In the genomic region with DNA sequence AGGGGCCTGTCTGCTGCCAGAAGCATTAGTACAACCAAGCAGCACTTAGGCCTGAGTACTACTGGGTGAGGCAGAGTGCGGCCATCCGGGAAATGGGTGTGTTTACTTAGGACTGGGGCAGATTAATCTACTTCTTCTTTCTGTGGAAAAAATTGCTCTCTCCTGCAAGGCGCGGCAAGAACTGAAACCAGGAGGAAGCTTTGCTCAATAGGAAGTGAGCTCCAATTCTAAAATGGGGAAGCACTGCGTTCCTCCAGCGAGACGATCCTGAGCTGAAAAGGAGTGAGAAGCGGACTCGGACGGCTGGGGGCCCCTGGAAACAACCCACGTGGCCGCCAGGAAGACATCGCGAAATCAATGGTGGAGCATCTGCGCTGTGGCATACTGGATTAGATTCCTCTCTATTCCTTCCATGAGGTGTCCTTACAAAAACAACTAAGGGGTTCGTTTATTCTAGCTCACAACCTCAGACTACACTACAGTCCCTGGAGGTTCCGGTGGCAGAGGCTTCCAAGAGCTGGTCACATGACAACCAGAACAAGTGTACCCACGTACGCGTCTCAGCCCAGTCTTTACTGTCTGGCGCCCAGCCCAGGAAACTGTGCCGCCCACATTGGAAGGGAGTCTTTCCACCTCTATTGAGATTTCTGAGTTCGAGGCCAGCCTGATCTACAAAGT, we compare ENCODE assay signal across 9 mouse cellular contexts. TPM values are rescaled to one million over a fixed set of nuclear protein-coding genes. Genes with fewer than 3 reads are reported as not detected.
DNase-seq lines count a peak whose midpoint lies in the region; ATAC-seq and TF ChIP-seq lines count a peak whose summit lies in the region.
"Had no signal": no experiment of that assay in that cellular context is flagged by ENCODE, and none has a peak within 500 bp of the region (broad histone marks: within the 10 kb centered on the region; RNA-seq: fewer than 3 reads in every experiment).

No protein-coding gene starts in this region.

- no peak for TF ChIP-seq CTCF in midbrain, postnatal 0 days (IDR thresholded peaks at IDR 0.05)

- H3K36me3 ChIP-seq in ES-E14 (ENCODE audit: control insufficient read depth, insufficient read depth, low read length, poor library complexity, severe bottlenecking) = no peaks in the 10 kb centered on the region
- peaks cover 9% of the 10 kb centered on the region; the same call in 1 of the 2 replicates for H3K36me3 ChIP-seq in intestine, embryonic 14.5 days (ENCODE audit: control insufficient read depth, insufficient read depth, low read length)
- H3K36me3 ChIP-seq in midbrain, postnatal 0 days (ENCODE audit: insufficient read depth, low read length) = 0 out of 2 replicates have a peak, but pooled peaks cover 7% of the 10 kb centered on the region

- peak overlapping the region; percentile 1 to 23; a peak in 3 of 4 replicates for H3K4me3 ChIP-seq in ES-E14 (ENCODE audit: insufficient read depth in 1 of 2, low read depth in 1 of 2, low read length in 2 of 2, poor library complexity in 1 of 2, severe bottlenecking in 1 of 2)
- no peak overlapping the region for H3K4me3 ChIP-seq in intestine, embryonic 14.5 days (ENCODE audit: low read depth, low read length)
- no peak overlapping the region for H3K4me3 ChIP-seq in midbrain, postnatal 0 days (ENCODE audit: low read depth, low read length)
- H3K4me3 ChIP-seq: myocyte had no signal

- 0 out of 2 replicates have a peak, but pooled peaks have one; percentile 36 for ATAC-seq in intestine, embryonic 14.5 days (replicated peaks; ENCODE audit: low FRiP score, low TSS enrichment, low read depth)
- ATAC-seq in monocyte, adult 5-6 weeks (replicated peaks; ENCODE audit: insufficient number of reproducible peaks, low FRiP score, low TSS enrichment, poor library complexity, severe bottlenecking) = peak; percentile 81
- no peak for ATAC-seq in midbrain, postnatal 0 days (ENCODE audit: low FRiP score)

- no peaks in the 10 kb centered on the region for H3K27me3 ChIP-seq in intestine, embryonic 14.5 days (replicated peaks; ENCODE audit: control insufficient read depth, insufficient read depth, low read length)
- H3K27me3 ChIP-seq in midbrain, postnatal 0 days (ENCODE audit: insufficient read depth, low read length) = no peaks in the 10 kb centered on the region

- no peaks in the 10 kb centered on the region for H3K9me3 ChIP-seq in ES-E14 (ENCODE audit: control insufficient read depth, insufficient read depth, low read depth, low read length)
- no peaks in the 10 kb centered on the region for H3K9me3 ChIP-seq in intestine, embryonic 14.5 days (ENCODE audit: control insufficient read depth, low read length)
- no peaks in the 10 kb centered on the region for H3K9me3 ChIP-seq in midbrain, postnatal 0 days (ENCODE audit: low read length)

- H3K27ac ChIP-seq in ES-E14 (ENCODE audit: insufficient read depth, low read depth, low read length, poor library complexity, severe bottlenecking) = peak overlapping the region; percentile 62; the same call in 1 of the 2 replicates
- H3K27ac ChIP-seq in intestine, embryonic 14.5 days (ENCODE audit: low read depth) = no peak overlapping the region
- H3K27ac ChIP-seq in midbrain, postnatal 0 days (ENCODE audit: low read depth, low read length) = no peak overlapping the region

- intact Hi-C loops in left cerebral cortex, postnatal 36 days (cut with DNase I) = loop anchor here (5.0 to 10.0 kb wide), 3 partner anchors 101 to 381 kb away; a partner anchor contains a TSS

- peaks cover 0 to 12% of the 10 kb centered on the region in 2 experiments; a peak in 1 of 4 replicates for H3K4me1 ChIP-seq in ES-E14 (ENCODE audit: control insufficient read depth in 2 of 2, insufficient read depth in 2 of 2, low read length in 2 of 2, poor library complexity in 1 of 2)
- H3K4me1 ChIP-seq in intestine, embryonic 14.5 days (replicated peaks; ENCODE audit: control insufficient read depth, insufficient read depth, low read length) = no peaks in the 10 kb centered on the region; the same call in 1 of the 2 replicates
- no peaks in the 10 kb centered on the region for H3K4me1 ChIP-seq in midbrain, postnatal 0 days (ENCODE audit: insufficient read depth, low read length)

- H3K9ac ChIP-seq in ES-E14 (ENCODE audit: insufficient read depth, low read depth, low read length, poor library complexity, severe bottlenecking) = peak overlapping the region; percentile 71
- H3K9ac ChIP-seq in intestine, embryonic 14.5 days (ENCODE audit: low read length) = no peak overlapping the region
- no peak overlapping the region for H3K9ac ChIP-seq in midbrain, postnatal 0 days (replicated peaks; ENCODE audit: low read length, poor library complexity, severe bottlenecking)

- 64% methylated on average over 23 of the region's 23 CpGs for WGBS in intestine, embryonic 14.5 days
- 68% methylated on average over 23 of the region's 23 CpGs for WGBS in midbrain, postnatal 0 days

- DNase-seq in A20 (ENCODE audit: low read depth, low spot score) (peak; percentile 62), ES-E14 (ENCODE audit: low read depth, low spot score) (no peak)
- DNase-seq in frontal cortex, postnatal 25 days (ENCODE audit: low spot score in 2 of 2) = peak; percentile 26 to 33
- no peak for DNase-seq in intestine, embryonic 14.5 days (ENCODE audit: low spot score)
- DNase-seq in left cerebral cortex, postnatal 36 days (ENCODE audit: low spot score in 2 of 2) = peak; percentile 60 to 62
- peak; percentile 58 for DNase-seq in thymus, postnatal 0 days (ENCODE audit: low spot score)
- DNase-seq in midbrain, postnatal 0 days (ENCODE audit: low spot score) = no peak

- in situ Hi-C loops in ES-E14 (cut with MboI; ENCODE audit: low sequenced_read_pairs in 2 of 2, unreplicated experiment in 2 of 2) = no loop called here

- no peak overlapping the region for H3K4me2 ChIP-seq in intestine, embryonic 14.5 days (ENCODE audit: low read length)
- H3K4me2 ChIP-seq in midbrain, postnatal 0 days (ENCODE audit: low read depth, low read length, poor library complexity, severe bottlenecking) = no peak overlapping the region

TF ChIP-seq in ES-E14, 5 proteins besides CTCF, POLR2A, EP300 and RAD21:
- no peak for TF ChIP-seq MAFK (IDR thresholded peaks at IDR 0.05; ENCODE audit: insufficient read depth, low read depth, low read length)
- no peak for TF ChIP-seq CHD2 (IDR thresholded peaks at IDR 0.05; ENCODE audit: low read depth, low read length)
- TF ChIP-seq ZNF384 (IDR thresholded peaks at IDR 0.05; ENCODE audit: low read depth, low read length) = no peak
- no peak for TF ChIP-seq HCFC1 (IDR thresholded peaks at IDR 0.05; ENCODE audit: borderline replicate concordance, insufficient read depth, low read length)
- TF ChIP-seq ZC3H11A (IDR thresholded peaks at IDR 0.05; ENCODE audit: borderline replicate concordance, low read depth, low read length) = no peak

RNA-seq across cellular contexts. Expression of a gene that starts 14.1 kb away (rescaled TPM):
- 8.9 and 11.9 TPM in 2 replicates for total RNA-seq in ES-E14 (2012; rRNA removed)
- polyA plus RNA-seq in intestine, embryonic 14.5 days (2014; fragmentation: Nextera tagmentation; extraction: Ambion mirVana) = 24.1 and 31.9 TPM in 2 replicates
- total RNA-seq in left cerebral cortex, postnatal 36 days (2021) = 10 to 100 TPM; 71.0 to 72.1 TPM
- total RNA-seq in monocyte, adult 5-6 weeks (2017) = 11.1 to 15.4 TPM (median 12.7 TPM) in 3 replicates
- polyA plus RNA-seq in thymus, postnatal 0 days (2015; fragmentation: Nextera tagmentation; extraction: Ambion mirVana) = 44.7 and 48.0 TPM in 2 replicates
- total RNA-seq in midbrain, postnatal 0 days (2014; rRNA removed) = 29.9 and 34.7 TPM in 2 replicates
- 54.3 and 57.3 TPM in 2 replicates for polyA plus RNA-seq in midbrain, postnatal 0 days (2015; fragmentation: Nextera tagmentation; extraction: Ambion mirVana)

RNA-seq across cellular contexts. Expression of a gene that starts 14.1 kb away (rescaled TPM):
- 59.5 and 86.2 TPM in 2 replicates for total RNA-seq in ES-E14 (2012; rRNA removed)
- 119 and 122 TPM in 2 replicates for polyA plus RNA-seq in intestine, embryonic 14.5 days (2014; fragmentation: Nextera tagmentation; extraction: Ambion mirVana)
- 10 to 100 TPM; 25.8 to 27.8 TPM for total RNA-seq in left cerebral cortex, postnatal 36 days (2021)
- total RNA-seq in monocyte, adult 5-6 weeks (2017) = 47.5 to 86.8 TPM (median 70.6 TPM) in 3 replicates
- polyA plus RNA-seq in thymus, postnatal 0 days (2015; fragmentation: Nextera tagmentation; extraction: Ambion mirVana) = 175 and 180 TPM in 2 replicates
- total RNA-seq in midbrain, postnatal 0 days (2014; rRNA removed) = 38.8 and 53.2 TPM in 2 replicates
- 90.4 and 91.3 TPM in 2 replicates for polyA plus RNA-seq in midbrain, postnatal 0 days (2015; fragmentation: Nextera tagmentation; extraction: Ambion mirVana)

RNA-seq across cellular contexts. Expression of a gene that starts 34.5 kb away (rescaled TPM):
- 17.9 and 26.9 TPM in 2 replicates for total RNA-seq in ES-E14 (2012; rRNA removed)
- polyA plus RNA-seq in intestine, embryonic 14.5 days (2014; fragmentation: Nextera tagmentation; extraction: Ambion mirVana) = 41.4 and 42.4 TPM in 2 replicates
- 10 to 100 TPM; 24.1 to 25.3 TPM for total RNA-seq in left cerebral cortex, postnatal 36 days (2021)
- 73.5 to 104 TPM (median 79.7 TPM) in 3 replicates for total RNA-seq in monocyte, adult 5-6 weeks (2017)
- polyA plus RNA-seq in thymus, postnatal 0 days (2015; fragmentation: Nextera tagmentation; extraction: Ambion mirVana) = 43.8 and 47.4 TPM in 2 replicates
- total RNA-seq in midbrain, postnatal 0 days (2014; rRNA removed) = 35.3 and 37.1 TPM in 2 replicates
- polyA plus RNA-seq in midbrain, postnatal 0 days (2015; fragmentation: Nextera tagmentation; extraction: Ambion mirVana) = 23.0 and 26.0 TPM in 2 replicates

RNA-seq across cellular contexts. Expression of a gene that starts 51.7 kb away (rescaled TPM):
- total RNA-seq in ES-E14 (2012; rRNA removed) = 6.4 and 7.2 TPM in 2 replicates
- polyA plus RNA-seq in intestine, embryonic 14.5 days (2014; fragmentation: Nextera tagmentation; extraction: Ambion mirVana) = 15.7 and 17.3 TPM in 2 replicates
- 1 to 10 TPM; 7.5 to 9.2 TPM for total RNA-seq in left cerebral cortex, postnatal 36 days (2021)
- 151 to 182 TPM (median 158 TPM) in 3 replicates for total RNA-seq in monocyte, adult 5-6 weeks (2017)
- polyA plus RNA-seq in thymus, postnatal 0 days (2015; fragmentation: Nextera tagmentation; extraction: Ambion mirVana) = 94.5 and 99.5 TPM in 2 replicates
- total RNA-seq in midbrain, postnatal 0 days (2014; rRNA removed) = 9.9 and 11.3 TPM in 2 replicates
- 4.9 and 5.8 TPM in 2 replicates for polyA plus RNA-seq in midbrain, postnatal 0 days (2015; fragmentation: Nextera tagmentation; extraction: Ambion mirVana)
- polyA plus RNA-seq: myocyte had no signal

Comparison
In these comparisons a context has a peak if more than half of its experiments do, and no peak if none do; other contexts are left out.
1. DNase-seq: peak in A20 (single experiment), frontal cortex, postnatal 25 days (2 of 2), left cerebral cortex, postnatal 36 days (2 of 2) and thymus, postnatal 0 days (single experiment); none in ES-E14 (single experiment), intestine, embryonic 14.5 days (single experiment) and midbrain, postnatal 0 days (single experiment).
2. H3K4me3 ChIP-seq: peak in ES-E14 (2 of 2); none in intestine, embryonic 14.5 days (single experiment) and midbrain, postnatal 0 days (single experiment).